Mouse (Mus musculus) embryo, embryonic 10.5 days (tissue): ENCODE results near the gene Ankrd37.

ENCODE experiments used
- DNase-seq: peaks from one replicate; pipeline ENCODE4 v3.0.0-alpha.2; 2015; ENCODE audit warnings: low spot score

Ankrd37 gene

GRCm38 (mm10) chr8:46005596-46005995, at the start of gene Ankrd37:
Gene Ankrd37 (minus strand): TSS chr8:46005707.
- no peak for DNase-seq

GRCm38 (mm10) chr8:46040260-46040659, 34.8 kb upstream of the Ankrd37 start:
- no peak for DNase-seq

GRCm38 (mm10) chr8:46039666-46040065, 34.2 kb upstream of the Ankrd37 start:
- DNase-seq = no peak

GRCm38 (mm10) chr8:46036217-46036616, 30.7 kb upstream of the Ankrd37 start:
- DNase-seq = no peak

GRCm38 (mm10) chr8:46024392-46024791, 18.9 kb upstream of the Ankrd37 start:
- DNase-seq = no peak

GRCm38 (mm10) chr8:46022758-46023157, 17.3 kb upstream of the Ankrd37 start:
- no peak for DNase-seq

- DNase-seq = no peak
Observed at GRCm38 (mm10) chr8:46022203-46022602, 16.7 kb upstream of the Ankrd37 start.

GRCm38 (mm10) chr8:46010746-46011680, 5.5 kb upstream of the Ankrd37 start:
- peak; percentile 68 for DNase-seq

GRCm38 (mm10) chr8:46010306-46010705, 4.8 kb upstream of the Ankrd37 start:
- no peak for DNase-seq

GRCm38 (mm10) chr8:46007050-46007672, 1.7 kb upstream of the Ankrd37 start:
- DNase-seq = no peak

- DNase-seq = peak; percentile 99
Observed at GRCm38 (mm10) chr8:45999784-46000705, 5.5 kb downstream of the Ankrd37 start.

GRCm38 (mm10) chr8:45999138-45999783, 6.2 kb downstream of the Ankrd37 start, which contains the start of gene Lrp2bp:
Gene Lrp2bp (plus strand): TSS chr8:45999303.
- DNase-seq = no peak

GRCm38 (mm10) chr8:45998228-45998627, 7.3 kb downstream of the Ankrd37 start:
- DNase-seq = no peak

- DNase-seq = no peak
Observed at GRCm38 (mm10) chr8:45995576-45995975, 9.9 kb downstream of the Ankrd37 start.

- DNase-seq = no peak
Observed at GRCm38 (mm10) chr8:45994111-45994510, 11.4 kb downstream of the Ankrd37 start.

- DNase-seq = no peak
Observed at GRCm38 (mm10) chr8:45990631-45991310, 14.7 kb downstream of the Ankrd37 start.

- DNase-seq = no peak
Observed at GRCm38 (mm10) chr8:45988189-45988588, 17.3 kb downstream of the Ankrd37 start.

- no peak for DNase-seq
Observed at GRCm38 (mm10) chr8:45986665-45987064, 18.8 kb downstream of the Ankrd37 start.

GRCm38 (mm10) chr8:45975837-45976468, 29.6 kb downstream of the Ankrd37 start:
- no peak for DNase-seq

- peak; percentile 98 for DNase-seq
Observed at GRCm38 (mm10) chr8:45975126-45975836, 30.2 kb downstream of the Ankrd37 start, which contains the start of the genes 1700029J07Rik and Ufsp2. Gene 1700029J07Rik (minus strand): TSS chr8:45975252. Gene Ufsp2 (plus strand): TSS chr8:45975528.
